In genomic region chr7:71873817-71874216, GRCm38 (mm10) we compare ENCODE assay signal across 10 mouse cellular contexts.
"Had no signal": no experiment of that assay in that cellular context is flagged by ENCODE, and none has a peak within 500 bp of the region (broad histone marks: within the 10 kb centered on the region; RNA-seq: fewer than 3 reads in every experiment).

No protein-coding gene starts in this region.

- ATAC-seq: liver, postnatal 0 days; lung, postnatal 0 days; midbrain, embryonic 16.5 days had no signal

- DNase-seq: liver, postnatal 0 days; lung, adult 2 months; lung, postnatal 4 days; midbrain, embryonic 14.5 days; right cerebral cortex, postnatal 14 days; thymus, adult 2 months; thymus, postnatal 25 days; thymus, postnatal 4 days had no signal
